Mouse (Mus musculus): Measurements from ENCODE around the gene Fndc5. TPM values are rescaled to one million over a fixed set of nuclear protein-coding genes. Genes with fewer than 3 reads are reported as not detected.

Gene Fndc5
- 0.86 and 1.1 TPM in 2 replicates for polyA plus RNA-seq (2016; fragmentation: Nextera tagmentation; extraction: Ambion mirVana)

- Histone ChIP-seq H3K36me3 (replicated peaks) (no peaks in the 10 kb centered on the region), H3K4me2 (peak within 1 kb of the TSS; percentile 94), H3K27me3 (peaks cover 54% of the 10 kb centered on the region), H3K4me1 (peaks cover 21% of the 10 kb centered on the region), H3K9ac (peak within 1 kb of the TSS; percentile 76), H3K9me3 (no peaks in the 10 kb centered on the region), H3K4me3 (replicated peaks) (peak within 1 kb of the TSS; percentile 58), H3K27ac (no peak within 1 kb of the TSS)
- WGBS: 1% methylated on average over 40 of the region's 80 CpGs
- ATAC-seq (ENCODE audit: low FRiP score): 0 out of 2 replicates have a peak, but pooled peaks have one; percentile 33
Observed at GRCm38 (mm10) chr4:129136579-129137391, at the start of gene Fndc5. Gene Fndc5 (plus strand): TSS chr4:129136999.

- Histone ChIP-seq H3K27me3 (no peaks in the 10 kb centered on the region), H3K27ac (no peak overlapping the region), H3K4me2 (no peak overlapping the region), H3K36me3 (replicated peaks) (peaks cover 20% of the 10 kb centered on the region), H3K4me3 (replicated peaks) (no peak overlapping the region), H3K4me1 (no peaks in the 10 kb centered on the region), H3K9ac (no peak overlapping the region), H3K9me3 (no peaks in the 10 kb centered on the region)
- 49% methylated on average over 5 of the region's 5 CpGs for WGBS
- ATAC-seq (ENCODE audit: low FRiP score): no peak
Observed at GRCm38 (mm10) chr4:129087850-129088249, 48.9 kb upstream of the Fndc5 start.

GRCm38 (mm10) chr4:129095276-129095675 lies 41.5 kb upstream of the Fndc5 start:
- WGBS: 33% methylated on average over 15 of the region's 15 CpGs
- 0 out of 2 replicates have a peak, but pooled peaks cover 3% of the 10 kb centered on the region for H3K9me3 ChIP-seq
- H3K9ac ChIP-seq: no peak overlapping the region
- no peak overlapping the region for H3K4me2 ChIP-seq
- H3K27me3 ChIP-seq: peaks cover 11% of the 10 kb centered on the region; the same call in 1 of the 2 replicates
- H3K27ac ChIP-seq: no peak overlapping the region
- no peaks in the 10 kb centered on the region for H3K36me3 ChIP-seq (replicated peaks)
- no peak for ATAC-seq (ENCODE audit: low FRiP score)
- no peak overlapping the region for H3K4me3 ChIP-seq (replicated peaks)
- H3K4me1 ChIP-seq: no peaks in the 10 kb centered on the region

GRCm38 (mm10) chr4:129097006-129097405 lies 39.8 kb upstream of the Fndc5 start:
- ATAC-seq (ENCODE audit: low FRiP score): no peak
- no peaks in the 10 kb centered on the region for H3K36me3 ChIP-seq (replicated peaks)
- H3K9ac ChIP-seq: no peak overlapping the region
- no peak overlapping the region for H3K4me2 ChIP-seq
- no peaks in the 10 kb centered on the region for H3K4me1 ChIP-seq
- peaks cover 11% of the 10 kb centered on the region for H3K27me3 ChIP-seq
- H3K9me3 ChIP-seq: 0 out of 2 replicates have a peak, but pooled peaks cover 3% of the 10 kb centered on the region
- H3K4me3 ChIP-seq (replicated peaks): no peak overlapping the region
- WGBS: 78% methylated on average over 7 of the region's 7 CpGs
- H3K27ac ChIP-seq: no peak overlapping the region

GRCm38 (mm10) chr4:129102133-129102829 lies 34.5 kb upstream of the Fndc5 start:
- WGBS: 90% methylated on average over 14 of the region's 14 CpGs
- H3K36me3 ChIP-seq (replicated peaks): no peaks in the 10 kb centered on the region
- ATAC-seq (ENCODE audit: low FRiP score): no peak
- H3K27ac ChIP-seq: no peak overlapping the region
- H3K9me3 ChIP-seq: 0 out of 2 replicates have a peak, but pooled peaks cover 3% of the 10 kb centered on the region
- H3K4me2 ChIP-seq: no peak overlapping the region
- peaks cover 53% of the 10 kb centered on the region for H3K27me3 ChIP-seq
- no peak overlapping the region for H3K9ac ChIP-seq
- peaks cover 9% of the 10 kb centered on the region for H3K4me1 ChIP-seq
- no peak overlapping the region for H3K4me3 ChIP-seq (replicated peaks)

- 2% methylated on average over 40 of the region's 40 CpGs for WGBS
- ATAC-seq (ENCODE audit: low FRiP score): no peak
- Histone ChIP-seq H3K9ac (no peak within 1 kb of the TSS), H3K27ac (no peak within 1 kb of the TSS), H3K4me3 (replicated peaks) (peak within 1 kb of the TSS; percentile 31), H3K4me1 (peaks cover 9% of the 10 kb centered on the region), H3K36me3 (replicated peaks) (no peaks in the 10 kb centered on the region), H3K9me3 (no peaks in the 10 kb centered on the region), H3K27me3 (peaks cover 64% of the 10 kb centered on the region), H3K4me2 (peak within 1 kb of the TSS; percentile 50)
Observed at GRCm38 (mm10) chr4:129105356-129105755, 31.4 kb upstream of the Fndc5 start, which contains the start of gene Tmem54. Gene Tmem54 (plus strand): TSS chr4:129105548.

GRCm38 (mm10) chr4:129106073-129106472 lies 30.7 kb upstream of the Fndc5 start:
- ATAC-seq (ENCODE audit: low FRiP score): no peak
- peaks cover 9% of the 10 kb centered on the region for H3K4me1 ChIP-seq
- 19% methylated on average over 9 of the region's 9 CpGs for WGBS
- no peaks in the 10 kb centered on the region for H3K36me3 ChIP-seq (replicated peaks)
- H3K9me3 ChIP-seq: no peaks in the 10 kb centered on the region
- peaks cover 64% of the 10 kb centered on the region for H3K27me3 ChIP-seq
- no peak overlapping the region for H3K9ac ChIP-seq
- no peak overlapping the region for H3K4me3 ChIP-seq (replicated peaks)
- no peak overlapping the region for H3K4me2 ChIP-seq
- no peak overlapping the region for H3K27ac ChIP-seq

GRCm38 (mm10) chr4:129107348-129107899 lies 29.4 kb upstream of the Fndc5 start:
- Histone ChIP-seq H3K9ac (no peak overlapping the region), H3K36me3 (replicated peaks) (no peaks in the 10 kb centered on the region), H3K9me3 (no peaks in the 10 kb centered on the region), H3K4me1 (peaks cover 17% of the 10 kb centered on the region), H3K4me2 (no peak overlapping the region), H3K27me3 (peaks cover 60% of the 10 kb centered on the region), H3K27ac (no peak overlapping the region), H3K4me3 (replicated peaks) (no peak overlapping the region)
- no peak for ATAC-seq (ENCODE audit: low FRiP score)
- WGBS: 70% methylated on average over 10 of the region's 10 CpGs

GRCm38 (mm10) chr4:129108624-129109023 lies 28.2 kb upstream of the Fndc5 start:
- Histone ChIP-seq H3K9me3 (no peaks in the 10 kb centered on the region), H3K27me3 (peaks cover 53% of the 10 kb centered on the region), H3K4me2 (no peak overlapping the region), H3K27ac (no peak overlapping the region), H3K4me3 (replicated peaks) (no peak overlapping the region), H3K36me3 (replicated peaks) (no peaks in the 10 kb centered on the region), H3K9ac (no peak overlapping the region), H3K4me1 (peaks cover 24% of the 10 kb centered on the region)
- WGBS: 87% methylated on average over 7 of the region's 7 CpGs
- no peak for ATAC-seq (ENCODE audit: low FRiP score)

GRCm38 (mm10) chr4:129110804-129111203 lies 26.0 kb upstream of the Fndc5 start:
- Histone ChIP-seq H3K9ac (no peak overlapping the region), H3K4me1 (peaks cover 29% of the 10 kb centered on the region), H3K4me3 (replicated peaks) (no peak overlapping the region), H3K27me3 (peaks cover 39% of the 10 kb centered on the region), H3K36me3 (replicated peaks) (no peaks in the 10 kb centered on the region), H3K27ac (no peak overlapping the region), H3K4me2 (no peak overlapping the region), H3K9me3 (no peaks in the 10 kb centered on the region)
- ATAC-seq (ENCODE audit: low FRiP score): no peak
- WGBS: 97% methylated on average over 6 of the region's 6 CpGs

- H3K4me1 ChIP-seq: peaks cover 28% of the 10 kb centered on the region
- H3K9me3 ChIP-seq: no peaks in the 10 kb centered on the region
- ATAC-seq (ENCODE audit: low FRiP score): no peak
- no peaks in the 10 kb centered on the region for H3K36me3 ChIP-seq (replicated peaks)
- no peak overlapping the region for H3K4me3 ChIP-seq (replicated peaks)
- no peak overlapping the region for H3K27ac ChIP-seq
- WGBS: 63% methylated on average over 11 of the region's 11 CpGs
- H3K27me3 ChIP-seq: peaks cover 38% of the 10 kb centered on the region
- no peak overlapping the region for H3K4me2 ChIP-seq
- no peak overlapping the region for H3K9ac ChIP-seq
Observed at GRCm38 (mm10) chr4:129111350-129111749, 25.4 kb upstream of the Fndc5 start.

- Histone ChIP-seq H3K4me3 (replicated peaks) (no peak overlapping the region), H3K27me3 (peaks cover 34% of the 10 kb centered on the region), H3K4me1 (peaks cover 28% of the 10 kb centered on the region), H3K27ac (no peak overlapping the region), H3K36me3 (replicated peaks) (no peaks in the 10 kb centered on the region), H3K4me2 (no peak overlapping the region), H3K9ac (no peak overlapping the region), H3K9me3 (no peaks in the 10 kb centered on the region)
- 72% methylated on average over 13 of the region's 13 CpGs for WGBS
- ATAC-seq (ENCODE audit: low FRiP score): peak; percentile 49; the same call in 1 of the 2 replicates
Observed at GRCm38 (mm10) chr4:129112231-129112630, 24.6 kb upstream of the Fndc5 start.
